Mouse (Mus musculus): ENCODE measurements around the gene Ypel3.

- TF ChIP-seq CTCF (conservative IDR thresholded peaks at IDR 0.05; ENCODE audit: low read length): no peak
- no peak for TF ChIP-seq NANOG (IDR thresholded peaks at IDR 0.05; ENCODE audit: borderline replicate concordance, low read length)
Measured at GRCm38 (mm10) chr7:126807405-126807804, 30.6 kb downstream of the Ypel3 start.
